Mouse (Mus musculus): ENCODE measurements at regions not wholly inside any gene's neighbourhood (a gene's known extent, or its start where the extent isn't known, plus 50 kb on each side); places are given as distances from the start of the nearest gene placed in this dataset.

- DNase-seq: no peak
These were observed 52.6 kb upstream of the Cnih3 start for GRCm38 (mm10) chr1:181299826-181300225.

GRCm38 (mm10) chr1:181302151-181302550, 50.3 kb upstream of the Cnih3 start:
- no peak for DNase-seq
